Mouse (Mus musculus): ENCODE measurements at regions not wholly inside any gene's neighbourhood (a gene's known extent, or its start where the extent isn't known, plus 50 kb on each side); places are given as distances from the start of the nearest gene placed in this dataset.

DNA sequence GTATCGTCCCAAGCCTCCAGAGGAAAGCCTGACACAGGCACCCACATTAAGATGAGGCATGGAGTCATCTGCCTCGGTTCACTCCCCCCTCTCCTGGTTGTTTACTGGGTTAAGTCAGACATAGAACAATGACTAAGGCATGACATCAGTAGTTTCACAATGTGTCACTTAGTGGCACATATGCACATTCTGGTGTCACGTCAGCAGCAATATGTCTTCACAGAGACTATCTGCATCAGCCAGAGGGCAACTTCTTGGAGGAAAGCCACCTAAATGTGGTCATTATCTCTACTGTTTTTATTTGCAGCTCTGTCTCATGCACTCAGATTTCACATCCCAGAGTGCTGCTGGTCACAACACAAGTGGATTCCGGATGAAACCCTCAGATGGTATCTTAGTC is 61.9 kb upstream of the Agap1 start:
- DNase-seq: no peak

DNA sequence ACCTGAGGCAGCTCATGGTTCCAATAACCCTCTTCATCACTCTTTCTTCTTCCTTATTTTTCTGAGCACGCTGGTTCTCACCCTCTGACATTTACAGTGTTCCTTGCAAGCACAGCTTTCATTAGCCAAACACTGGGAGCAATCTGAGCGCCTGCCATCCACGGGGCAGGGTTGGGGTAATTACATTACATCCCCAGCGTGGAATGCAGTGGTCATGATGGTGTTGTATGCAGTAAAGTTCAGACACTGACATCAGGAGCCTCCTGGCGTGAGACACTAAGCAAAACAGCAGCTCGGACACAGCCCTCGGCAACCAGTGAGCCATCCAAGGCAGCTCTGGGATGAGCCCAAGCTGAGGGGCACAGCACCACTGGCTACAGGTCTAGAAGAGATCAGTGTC is 60.1 kb upstream of the Agap1 start:
- no peak for DNase-seq

DNA sequence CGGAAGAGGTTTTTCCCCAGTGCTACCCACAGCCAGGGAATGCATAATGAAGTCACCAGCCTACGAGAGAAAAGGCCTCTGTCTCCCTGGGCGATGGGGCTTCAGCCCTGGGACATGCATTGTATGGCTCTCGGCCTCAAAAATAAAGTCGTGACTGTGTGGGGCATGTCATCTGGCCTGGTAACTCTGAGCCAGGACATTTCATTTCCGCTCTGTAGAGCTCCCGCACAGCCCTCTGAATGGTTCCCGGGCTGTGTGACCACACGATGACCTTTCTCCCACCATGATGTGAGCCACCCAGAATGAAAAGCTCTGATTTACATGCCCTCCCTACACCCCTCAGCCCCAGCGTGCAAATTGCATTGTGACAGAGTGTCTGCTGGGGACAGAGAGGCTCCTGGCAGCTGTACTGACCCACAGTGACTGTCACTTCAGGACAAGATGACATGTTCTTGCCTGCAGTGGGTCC is 53.8 kb upstream of the Agap1 start:
- no peak for DNase-seq

DNA sequence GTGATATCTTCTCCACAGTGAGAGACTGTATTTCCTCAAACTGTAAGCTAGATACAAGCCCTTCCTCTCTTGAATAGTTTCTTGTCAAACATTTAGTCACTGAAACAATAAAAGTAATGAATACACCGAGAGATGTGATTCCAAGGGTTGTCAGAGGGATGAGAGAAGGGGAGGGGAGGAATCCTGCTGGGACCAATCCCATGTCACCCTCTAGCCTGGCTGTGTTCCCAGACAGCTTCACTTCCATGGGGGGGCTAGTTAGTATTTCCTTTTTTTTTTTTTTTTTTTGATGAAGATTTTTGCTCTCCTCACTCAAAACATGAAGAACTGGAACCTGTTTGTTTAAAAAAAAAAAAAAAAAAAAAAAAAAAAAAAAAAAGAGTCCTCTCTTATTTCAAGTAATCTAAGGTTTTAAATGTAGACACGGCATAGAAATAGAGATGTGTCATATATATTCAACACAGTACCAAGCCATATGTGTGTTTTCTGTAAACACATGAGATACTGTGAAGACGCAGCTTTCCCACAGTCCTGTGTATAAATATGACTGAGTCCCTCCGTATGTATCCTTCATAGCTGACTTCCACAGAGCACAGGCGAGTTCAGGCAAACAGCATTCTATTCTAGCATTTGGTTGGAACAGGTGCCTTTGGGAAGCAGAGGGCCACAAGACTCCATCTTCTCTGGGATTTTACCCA is 51.9 kb upstream of the Agap1 start:
- no peak for DNase-seq

DNA sequence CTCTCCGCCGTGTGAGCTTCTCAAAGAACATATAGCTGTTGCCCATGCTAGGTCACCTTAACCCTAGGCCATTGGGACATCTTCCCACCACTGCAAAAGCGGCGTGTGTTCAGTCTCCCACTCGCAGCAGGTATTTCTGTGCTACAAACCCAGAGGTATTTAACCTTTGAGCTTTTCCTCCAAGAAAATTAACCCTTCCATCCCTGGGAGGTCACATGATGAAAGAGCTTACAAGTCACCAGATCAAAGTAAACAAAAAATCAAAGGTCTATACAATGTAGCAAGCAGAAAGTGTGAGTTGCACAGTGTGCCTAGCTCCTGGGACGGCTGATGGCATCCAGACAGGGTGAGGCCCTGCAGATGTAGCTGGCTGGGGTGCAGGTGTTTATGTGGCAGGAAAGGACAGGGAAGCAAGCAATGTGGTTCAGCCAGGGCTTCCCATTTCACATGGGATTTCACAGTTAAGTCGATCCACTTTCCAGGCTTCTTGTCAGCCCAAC is 51.0 kb upstream of the Agap1 start:
- DNase-seq: no peak

Measured in cerebellum, adult 9-10 months (tissue).